Mouse (Mus musculus): ENCODE measurements around the gene Ncoa5.

The Ncoa5 gene

GRCm38 (mm10) chr2:164995976-164996375, 38.7 kb downstream of the Ncoa5 start:
- DNase-seq (ENCODE audit: low spot score in 2 of 2), result no peak

GRCm38 (mm10) chr2:164994659-164995428, 39.8 kb downstream of the Ncoa5 start:
- DNase-seq (ENCODE audit: low spot score in 2 of 2), result no peak

- DNase-seq (ENCODE audit: low spot score in 2 of 2), result no peak
These were observed 40.5 kb downstream of the Ncoa5 start for GRCm38 (mm10) chr2:164994156-164994555.

GRCm38 (mm10) chr2:164991808-164992207, 42.9 kb downstream of the Ncoa5 start:
- DNase-seq (ENCODE audit: low spot score in 2 of 2), result no peak

- DNase-seq (ENCODE audit: low spot score in 2 of 2), result no peak
These were observed 43.6 kb downstream of the Ncoa5 start for GRCm38 (mm10) chr2:164991111-164991510.

GRCm38 (mm10) chr2:164988777-164989176, 45.9 kb downstream of the Ncoa5 start:
- no peak for DNase-seq (ENCODE audit: low spot score in 2 of 2)

GRCm38 (mm10) chr2:164986371-164987027, 48.2 kb downstream of the Ncoa5 start:
- DNase-seq (ENCODE audit: low spot score in 2 of 2), result no peak

GRCm38 (mm10) chr2:164985962-164986361, 48.7 kb downstream of the Ncoa5 start:
- no peak for DNase-seq (ENCODE audit: low spot score in 2 of 2)

GRCm38 (mm10) chr2:164979749-164980148, 54.9 kb downstream of the Ncoa5 start:
- no peak for DNase-seq (ENCODE audit: low spot score in 2 of 2)

GRCm38 (mm10) chr2:164975611-164976010, 59.1 kb downstream of the Ncoa5 start:
- no peak for DNase-seq (ENCODE audit: low spot score in 2 of 2)

- DNase-seq (ENCODE audit: low spot score in 2 of 2), result no peak
These were observed 62.0 kb downstream of the Ncoa5 start for GRCm38 (mm10) chr2:164972646-164973045.

- DNase-seq (ENCODE audit: low spot score in 2 of 2), result no peak
These were observed 64.0 kb downstream of the Ncoa5 start for GRCm38 (mm10) chr2:164970631-164971196.

GRCm38 (mm10) chr2:164969348-164969781, 65.3 kb downstream of the Ncoa5 start:
- DNase-seq (ENCODE audit: low spot score in 2 of 2), result no peak

- no peak for DNase-seq (ENCODE audit: low spot score in 2 of 2)
These were observed 66.2 kb downstream of the Ncoa5 start for GRCm38 (mm10) chr2:164968451-164968851.

- DNase-seq (ENCODE audit: low spot score in 2 of 2), result no peak
These were observed 66.8 kb downstream of the Ncoa5 start for GRCm38 (mm10) chr2:164967761-164968440.

GRCm38 (mm10) chr2:164967193-164967592, 67.5 kb downstream of the Ncoa5 start:
- no peak for DNase-seq (ENCODE audit: low spot score in 2 of 2)

GRCm38 (mm10) chr2:164966381-164966780, 68.3 kb downstream of the Ncoa5 start:
- DNase-seq (ENCODE audit: low spot score in 2 of 2), result no peak

- DNase-seq (ENCODE audit: low spot score in 2 of 2), result no peak
These were observed 69.7 kb downstream of the Ncoa5 start for GRCm38 (mm10) chr2:164964981-164965380.

GRCm38 (mm10) chr2:164964242-164964894, 70.3 kb downstream of the Ncoa5 start:
- DNase-seq (ENCODE audit: low spot score in 2 of 2), result no peak

GRCm38 (mm10) chr2:164962183-164962580, 72.5 kb downstream of the Ncoa5 start:
- DNase-seq (ENCODE audit: low spot score in 2 of 2), result no peak

GRCm38 (mm10) chr2:164961506-164962182, 73.0 kb downstream of the Ncoa5 start:
- peak in 1 of 2 experiments; percentile 31 for DNase-seq (ENCODE audit: low spot score in 2 of 2)
